Mouse (Mus musculus) spleen, adult 2 months (tissue): ENCODE measurements around the gene Aloxe3.

Source experiments
- CTCF ChIP-seq: fragments of 200-500 bp; IDR thresholded peaks from 2 replicates; pipeline ENCODE4 v1.5.1; 2011; ENCODE audit warnings: mild to moderate bottlenecking, inconsistent platforms; ENCODE audit not compliant: insufficient read depth, insufficient read length, insufficient replicate concordance; ENCODE audit errors: extremely low read depth
- POLR2A ChIP-seq: fragments of 200-500 bp; IDR thresholded peaks from 2 replicates; pipeline ENCODE4 v1.6.1; 2011; ENCODE audit warnings: low read depth, low read length, inconsistent platforms

GRCm38 (mm10) chr11:69116843-69117242 is 8.9 kb upstream of the Aloxe3 start:
- TF ChIP-seq POLR2A = no peak
- no peak for TF ChIP-seq CTCF
